Mouse (Mus musculus) stomach, postnatal 0 days (tissue): ENCODE results near the gene Ctrb1.

Experiments
- CTCF ChIP-seq: IDR thresholded peaks from 2 replicates; pipeline ENCODE4 v1.5.1; 2016; ENCODE audit warnings: antibody characterized with exemption, low read depth, mild to moderate bottlenecking, moderate library complexity
- EP300 ChIP-seq: optimal IDR thresholded peaks from 2 replicates; pipeline ENCODE3; 2016; ENCODE audit warnings: antibody characterized with exemption

DNA sequence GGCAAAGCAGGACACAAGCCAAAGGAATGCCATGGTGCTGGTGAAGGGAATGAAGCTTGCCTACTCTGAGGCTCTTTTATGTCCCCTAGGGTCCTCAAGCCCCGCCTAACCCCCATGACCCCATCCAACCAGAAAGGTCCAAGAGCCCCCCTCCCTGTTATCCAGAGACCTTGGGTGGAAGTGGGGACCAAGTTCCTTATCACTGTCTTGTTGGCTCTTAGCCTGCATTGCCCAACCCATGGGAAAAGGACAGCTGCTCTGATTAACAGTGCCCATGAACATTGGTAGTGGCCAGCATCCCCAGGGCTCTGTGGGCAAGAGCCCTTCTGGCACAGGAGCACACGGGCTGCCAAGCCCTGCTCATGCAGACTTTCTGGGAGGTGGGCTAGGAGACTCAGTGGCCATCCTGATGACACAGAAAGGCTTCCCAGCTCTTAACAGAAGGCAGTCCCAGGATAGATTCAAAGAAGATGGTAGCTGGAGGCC is at the start of gene Ctrb1:
- TF ChIP-seq CTCF = no peak
- no peak for TF ChIP-seq EP300
